19 mouse cellular contexts compared by ENCODE assay signal in the genomic region with DNA sequence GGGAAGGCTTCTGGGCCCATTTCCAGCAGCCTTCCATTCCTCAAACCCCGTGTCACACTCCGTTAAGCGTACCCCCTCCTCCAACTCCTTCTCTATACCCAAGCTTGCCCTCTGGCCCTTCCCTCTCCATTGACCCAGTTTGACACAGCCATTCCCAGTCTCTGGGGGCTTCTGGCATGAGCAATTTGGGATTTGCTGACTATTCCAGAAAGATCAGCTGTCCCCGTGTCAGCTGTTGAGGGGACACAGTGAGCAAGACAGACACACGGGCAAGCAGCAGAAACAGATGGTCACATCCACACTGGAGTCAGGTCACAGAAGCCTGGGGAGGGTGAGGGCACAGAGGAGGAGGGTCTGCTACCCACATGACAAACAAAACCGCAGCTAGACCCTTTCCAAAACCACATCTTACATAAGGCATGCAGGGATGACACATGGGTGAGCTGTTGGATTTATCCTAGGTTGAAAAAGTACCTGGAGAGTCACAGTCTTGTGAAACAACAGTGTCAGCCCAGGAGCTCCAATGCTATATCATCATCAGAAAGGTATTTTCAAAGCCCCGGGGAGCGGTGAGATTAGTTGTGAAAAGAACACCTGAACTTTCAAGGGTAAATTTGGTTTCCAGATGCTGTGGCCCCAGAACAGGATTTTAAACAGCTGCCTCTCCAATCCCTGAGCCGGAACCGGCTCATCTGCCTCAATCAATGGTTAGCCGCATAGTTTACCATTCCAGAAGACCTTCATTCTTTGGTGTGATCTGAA.
DNase-seq lines count a peak whose midpoint lies in the region; ATAC-seq lines count a peak whose summit lies in the region.
"Had no signal": no experiment of that assay in that cellular context is flagged by ENCODE, and none has a peak within 500 bp of the region (broad histone marks: within the 10 kb centered on the region; RNA-seq: fewer than 3 reads in every experiment).

No protein-coding gene starts in this region.

- H3K36me3 ChIP-seq in heart, embryonic 10.5 days: no peaks in the 10 kb centered on the region
- no peaks in the 10 kb centered on the region for H3K36me3 ChIP-seq in heart, embryonic 11.5 days (ENCODE audit: control insufficient read depth, insufficient read depth, low read length)
- H3K36me3 ChIP-seq in limb, embryonic 13.5 days: no peaks in the 10 kb centered on the region
- no peaks in the 10 kb centered on the region for H3K36me3 ChIP-seq in limb, embryonic 10.5 days
- H3K36me3 ChIP-seq in hindbrain, embryonic 15.5 days: no peaks in the 10 kb centered on the region
- H3K36me3 ChIP-seq: heart, embryonic 12.5 days had no signal

- peak; percentile 64 for DNase-seq in heart, embryonic 10.5 days (ENCODE audit: low spot score)
- no peak for DNase-seq in limb, embryonic 10.5 days (ENCODE audit: low spot score)
- peak; percentile 81 for DNase-seq in retina, postnatal 1 day
- no peak for DNase-seq in urinary bladder, postnatal 14 days (ENCODE audit: low spot score)
- DNase-seq: adrenal gland, postnatal 36 days; cerebellum, adult 2 months; gastrocnemius, postnatal 25 days; kidney, postnatal 14 days; layer of hippocampus, adult 9-11 months; liver; lung, adult 18-20 months; thymus, postnatal 4 days had no signal

- H3K4me1 ChIP-seq in heart, embryonic 10.5 days: peaks cover 3% of the 10 kb centered on the region; the same call in 1 of the 2 replicates
- no peaks in the 10 kb centered on the region for H3K4me1 ChIP-seq in heart, embryonic 11.5 days (ENCODE audit: control insufficient read depth, insufficient read depth, low read length)
- H3K4me1 ChIP-seq in limb, embryonic 13.5 days: peaks cover 16% of the 10 kb centered on the region
- H3K4me1 ChIP-seq in limb, embryonic 10.5 days: peaks cover 16% of the 10 kb centered on the region
- H3K4me1 ChIP-seq in hindbrain, embryonic 15.5 days (replicated peaks): 0 out of 2 replicates have a peak, but pooled peaks cover 3% of the 10 kb centered on the region
- H3K4me1 ChIP-seq: heart, embryonic 12.5 days had no signal

- no peak overlapping the region for H3K4me2 ChIP-seq in heart, embryonic 11.5 days
- no peak overlapping the region for H3K4me2 ChIP-seq in limb, embryonic 13.5 days (replicated peaks)
- H3K4me2 ChIP-seq in hindbrain, embryonic 15.5 days: no peak overlapping the region
- H3K4me2 ChIP-seq: heart, embryonic 12.5 days had no signal

- H3K27me3 ChIP-seq in heart, embryonic 10.5 days (ENCODE audit: insufficient read depth, poor library complexity, severe bottlenecking): peaks cover 76% of the 10 kb centered on the region
- peaks cover 25% of the 10 kb centered on the region for H3K27me3 ChIP-seq in heart, embryonic 11.5 days (ENCODE audit: control insufficient read depth, insufficient read depth, low read length)
- no peaks in the 10 kb centered on the region for H3K27me3 ChIP-seq in limb, embryonic 13.5 days
- H3K27me3 ChIP-seq in limb, embryonic 10.5 days (ENCODE audit: low read depth, poor library complexity, severe bottlenecking): no peaks in the 10 kb centered on the region
- no peaks in the 10 kb centered on the region for H3K27me3 ChIP-seq in hindbrain, embryonic 15.5 days
- H3K27me3 ChIP-seq: Patski had no signal

- WGBS in heart, embryonic 10.5 days: 80% methylated on average over 11 of the region's 11 CpGs
- 79% methylated on average over 11 of the region's 11 CpGs for WGBS in heart, embryonic 11.5 days (ENCODE audit: insufficient replicate concordance)
- WGBS in limb, embryonic 13.5 days: 63% methylated on average over 11 of the region's 11 CpGs
- 85% methylated on average over 11 of the region's 11 CpGs for WGBS in limb, embryonic 10.5 days
- 60% methylated on average over 11 of the region's 11 CpGs for WGBS in hindbrain, embryonic 15.5 days

- no peak overlapping the region for H3K27ac ChIP-seq in heart, embryonic 10.5 days
- H3K27ac ChIP-seq in heart, embryonic 11.5 days (ENCODE audit: low read depth, low read length): no peak overlapping the region
- H3K27ac ChIP-seq in limb, embryonic 13.5 days: no peak overlapping the region
- H3K27ac ChIP-seq in limb, embryonic 10.5 days: no peak overlapping the region
- H3K27ac ChIP-seq in hindbrain, embryonic 15.5 days (replicated peaks): no peak overlapping the region

- ATAC-seq in heart, embryonic 11.5 days (replicated peaks; ENCODE audit: insufficient number of reproducible peaks, low FRiP score, low TSS enrichment): no peak
- peak; percentile 58 for ATAC-seq in limb, embryonic 13.5 days (ENCODE audit: low FRiP score, low read depth)
- ATAC-seq in hindbrain, embryonic 15.5 days (ENCODE audit: low FRiP score, low read depth): 0 out of 2 replicates have a peak, but pooled peaks have one; percentile 42
- ATAC-seq: intestine, embryonic 16.5 days; Patski had no signal

- no peak overlapping the region for H3K9ac ChIP-seq in heart, embryonic 11.5 days (ENCODE audit: low read depth, low read length)
- H3K9ac ChIP-seq in limb, embryonic 13.5 days: no peak overlapping the region
- no peak overlapping the region for H3K9ac ChIP-seq in hindbrain, embryonic 15.5 days
- H3K9ac ChIP-seq: heart, embryonic 12.5 days had no signal

- H3K4me3 ChIP-seq in heart, embryonic 10.5 days: no peak overlapping the region
- no peak overlapping the region for H3K4me3 ChIP-seq in heart, embryonic 11.5 days (ENCODE audit: low read depth, low read length)
- H3K4me3 ChIP-seq in limb, embryonic 13.5 days: no peak overlapping the region
- H3K4me3 ChIP-seq in limb, embryonic 10.5 days: no peak overlapping the region
- no peak overlapping the region for H3K4me3 ChIP-seq in hindbrain, embryonic 15.5 days
- H3K4me3 ChIP-seq: erythroblast, embryonic 14.5 days; heart, embryonic 12.5 days had no signal

- H3K9me3 ChIP-seq in heart, embryonic 10.5 days: no peaks in the 10 kb centered on the region
- H3K9me3 ChIP-seq in heart, embryonic 11.5 days (replicated peaks; ENCODE audit: control insufficient read depth, low read length): no peaks in the 10 kb centered on the region
- H3K9me3 ChIP-seq in limb, embryonic 13.5 days: no peaks in the 10 kb centered on the region
- no peaks in the 10 kb centered on the region for H3K9me3 ChIP-seq in limb, embryonic 10.5 days (replicated peaks)
- H3K9me3 ChIP-seq in hindbrain, embryonic 15.5 days: no peaks in the 10 kb centered on the region

Comparison
In these comparisons a context has a peak if more than half of its experiments do, and no peak if none do; other contexts are left out.
1. DNase-seq: peak in heart, embryonic 10.5 days (single experiment) and retina, postnatal 1 day (single experiment); none in limb, embryonic 10.5 days (single experiment) and urinary bladder, postnatal 14 days (single experiment).